In genomic region chr2:173182796-173183195, GRCm38 (mm10) we compare ENCODE assay signal across 24 mouse cellular contexts. TPM values are rescaled to one million over a fixed set of nuclear protein-coding genes. Genes with fewer than 3 reads are reported as not detected.
DNase-seq lines count a peak whose midpoint lies in the region; ATAC-seq and TF ChIP-seq lines count a peak whose summit lies in the region.
"Had no signal": no experiment of that assay in that cellular context is flagged by ENCODE, and none has a peak within 500 bp of the region (broad histone marks: within the 10 kb centered on the region; RNA-seq: fewer than 3 reads in every experiment).

No protein-coding gene starts in this region.

- H3K4me1 ChIP-seq in hindbrain, embryonic 10.5 days (replicated peaks): peaks cover 12% of the 10 kb centered on the region
- no peaks in the 10 kb centered on the region for H3K4me1 ChIP-seq in hindbrain, embryonic 13.5 days (replicated peaks)
- H3K4me1 ChIP-seq in kidney, postnatal 0 days (replicated peaks; ENCODE audit: insufficient read depth, low read length): no peaks in the 10 kb centered on the region
- H3K4me1 ChIP-seq in midbrain, embryonic 10.5 days: peaks cover 3% of the 10 kb centered on the region; the same call in 1 of the 2 replicates
- no peaks in the 10 kb centered on the region for H3K4me1 ChIP-seq in midbrain, embryonic 14.5 days (ENCODE audit: control insufficient read depth, insufficient read depth, low read length)
- H3K4me1 ChIP-seq: lung, embryonic 15.5 days; neural tube, embryonic 13.5 days had no signal

- H3K4me2 ChIP-seq in hindbrain, embryonic 13.5 days: no peak overlapping the region
- H3K4me2 ChIP-seq in kidney, postnatal 0 days (ENCODE audit: low read length): no peak overlapping the region
- H3K4me2 ChIP-seq in midbrain, embryonic 14.5 days (ENCODE audit: low read length): no peak overlapping the region
- H3K4me2 ChIP-seq: hindbrain, embryonic 14.5 days; limb, embryonic 15.5 days; lung, embryonic 15.5 days; neural tube, embryonic 13.5 days had no signal

- DNase-seq in hindbrain, embryonic 10.5 days (ENCODE audit: low spot score): no peak
- no peak for DNase-seq in kidney, postnatal 0 days (ENCODE audit: low spot score)
- no peak for DNase-seq in kidney, adult 11 months
- peak; percentile 9 for DNase-seq in midbrain, embryonic 10.5 days (ENCODE audit: low spot score)
- DNase-seq in midbrain, embryonic 14.5 days: no peak
- DNase-seq in retina, embryonic 14.5 days (ENCODE audit: low spot score): no peak
- DNase-seq: adrenal gland, postnatal 36 days; cerebellum, adult 9-10 months; gastrocnemius, postnatal 25 days; thymus, postnatal 36 days had no signal

- 0 out of 2 replicates have a peak, but pooled peaks have one; percentile 23 for TF ChIP-seq CTCF in kidney, postnatal 0 days (IDR thresholded peaks at IDR 0.05; ENCODE audit: low read depth)

- no peaks in the 10 kb centered on the region for H3K9me3 ChIP-seq in hindbrain, embryonic 10.5 days
- H3K9me3 ChIP-seq in hindbrain, embryonic 13.5 days: no peaks in the 10 kb centered on the region
- no peaks in the 10 kb centered on the region for H3K9me3 ChIP-seq in kidney, postnatal 0 days (replicated peaks; ENCODE audit: low read length)
- no peaks in the 10 kb centered on the region for H3K9me3 ChIP-seq in midbrain, embryonic 10.5 days (replicated peaks)
- H3K9me3 ChIP-seq in midbrain, embryonic 14.5 days (ENCODE audit: control insufficient read depth, low read length): no peaks in the 10 kb centered on the region
- H3K9me3 ChIP-seq: limb, embryonic 15.5 days; lung, embryonic 15.5 days; neural tube, embryonic 13.5 days had no signal

- 74% methylated on average over 7 of the region's 7 CpGs for WGBS in hindbrain, embryonic 10.5 days
- WGBS in hindbrain, embryonic 13.5 days: 85% methylated on average over 7 of the region's 7 CpGs
- 87% methylated on average over 7 of the region's 7 CpGs for WGBS in kidney, postnatal 0 days
- 77% methylated on average over 7 of the region's 7 CpGs for WGBS in midbrain, embryonic 10.5 days
- WGBS in midbrain, embryonic 14.5 days: 83% methylated on average over 7 of the region's 7 CpGs

- ATAC-seq in hindbrain, embryonic 13.5 days (ENCODE audit: low FRiP score): no peak
- ATAC-seq in kidney, postnatal 0 days (replicated peaks; ENCODE audit: low FRiP score, low read depth): no peak
- ATAC-seq in midbrain, embryonic 14.5 days (ENCODE audit: low FRiP score, low TSS enrichment): no peak
- ATAC-seq: forebrain, embryonic 16.5 days; midbrain, embryonic 16.5 days; Patski had no signal

- H3K4me3 ChIP-seq in hindbrain, embryonic 10.5 days: no peak overlapping the region
- H3K4me3 ChIP-seq in hindbrain, embryonic 13.5 days: no peak overlapping the region
- H3K4me3 ChIP-seq in kidney, postnatal 0 days (replicated peaks; ENCODE audit: low read depth, low read length): no peak overlapping the region
- no peak overlapping the region for H3K4me3 ChIP-seq in midbrain, embryonic 10.5 days
- H3K4me3 ChIP-seq in midbrain, embryonic 14.5 days (replicated peaks; ENCODE audit: low read depth, low read length): no peak overlapping the region
- H3K4me3 ChIP-seq: heart, adult 2 months; left cerebral cortex, adult 2 months; limb, embryonic 15.5 days; lung, embryonic 15.5 days; myocyte; neural tube, embryonic 13.5 days had no signal

- H3K36me3 ChIP-seq in hindbrain, embryonic 10.5 days: no peaks in the 10 kb centered on the region
- H3K36me3 ChIP-seq in hindbrain, embryonic 13.5 days: no peaks in the 10 kb centered on the region
- no peaks in the 10 kb centered on the region for H3K36me3 ChIP-seq in kidney, postnatal 0 days (ENCODE audit: insufficient read depth, low read length)
- H3K36me3 ChIP-seq in midbrain, embryonic 10.5 days: no peaks in the 10 kb centered on the region
- no peaks in the 10 kb centered on the region for H3K36me3 ChIP-seq in midbrain, embryonic 14.5 days (ENCODE audit: control insufficient read depth, insufficient read depth, low read length)
- H3K36me3 ChIP-seq: G1E; limb, embryonic 15.5 days; lung, embryonic 15.5 days; neural tube, embryonic 13.5 days had no signal

- no peak overlapping the region for H3K9ac ChIP-seq in hindbrain, embryonic 13.5 days
- H3K9ac ChIP-seq in kidney, postnatal 0 days (ENCODE audit: low read depth, low read length): no peak overlapping the region
- no peak overlapping the region for H3K9ac ChIP-seq in midbrain, embryonic 14.5 days (replicated peaks; ENCODE audit: low read length)
- H3K9ac ChIP-seq: hindbrain, embryonic 14.5 days; limb, embryonic 15.5 days; lung, embryonic 15.5 days; neural tube, embryonic 13.5 days had no signal

- 0 out of 2 replicates have a peak overlapping the region, but pooled peaks have one; percentile 50 for H3K27ac ChIP-seq in hindbrain, embryonic 10.5 days
- no peak overlapping the region for H3K27ac ChIP-seq in hindbrain, embryonic 13.5 days
- H3K27ac ChIP-seq in kidney, postnatal 0 days: no peak overlapping the region
- 0 out of 2 replicates have a peak overlapping the region, but pooled peaks have one; percentile 13 for H3K27ac ChIP-seq in midbrain, embryonic 10.5 days (replicated peaks)
- no peak overlapping the region for H3K27ac ChIP-seq in midbrain, embryonic 14.5 days (replicated peaks; ENCODE audit: low read depth, low read length)
- H3K27ac ChIP-seq: heart, adult 2 months; hindbrain, embryonic 14.5 days; left cerebral cortex, adult 2 months; limb, embryonic 15.5 days; lung, embryonic 15.5 days; neural tube, embryonic 13.5 days had no signal

- peaks cover 17% of the 10 kb centered on the region for H3K27me3 ChIP-seq in hindbrain, embryonic 10.5 days (ENCODE audit: insufficient read depth, poor library complexity, severe bottlenecking)
- H3K27me3 ChIP-seq in hindbrain, embryonic 13.5 days: peaks cover 39% of the 10 kb centered on the region
- no peaks in the 10 kb centered on the region for H3K27me3 ChIP-seq in kidney, postnatal 0 days (ENCODE audit: insufficient read depth, low read length)
- H3K27me3 ChIP-seq in midbrain, embryonic 10.5 days (ENCODE audit: low read depth, poor library complexity, severe bottlenecking): peaks cover 15% of the 10 kb centered on the region
- 0 out of 2 replicates have a peak, but pooled peaks cover 4% of the 10 kb centered on the region for H3K27me3 ChIP-seq in midbrain, embryonic 14.5 days (ENCODE audit: control insufficient read depth, insufficient read depth, low read length)

RNA-seq across cellular contexts. Expression of gene Pck1, which starts 29.9 kb away (rescaled TPM):
- polyA plus RNA-seq in hindbrain, embryonic 10.5 days (2016; fragmentation: Nextera tagmentation; extraction: Ambion mirVana): not detected in 2 replicates
- not detected in 2 replicates for polyA plus RNA-seq in hindbrain, embryonic 13.5 days (2015; fragmentation: Nextera tagmentation; extraction: Ambion mirVana)
- polyA plus RNA-seq in kidney, postnatal 0 days (2015; fragmentation: Nextera tagmentation; extraction: Ambion mirVana): 47.2 and 67.8 TPM in 2 replicates
- not detected in 2 replicates for polyA plus RNA-seq in midbrain, embryonic 10.5 days (2016; fragmentation: Nextera tagmentation; extraction: Ambion mirVana)
- polyA plus RNA-seq in midbrain, embryonic 14.5 days (2014; fragmentation: Nextera tagmentation; extraction: Ambion mirVana): not detected in 2 replicates
- polyA plus RNA-seq: forebrain, embryonic 16.5 days; G1E; heart, embryonic 14.5 days; hindbrain, embryonic 14.5 days; midbrain, embryonic 16.5 days; myocyte; neural tube, embryonic 13.5 days; Patski had no signal

RNA-seq across cellular contexts. Expression of gene Zbp1, which starts 35.9 kb away (rescaled TPM):
- 0.17 and 0.73 TPM in 2 replicates for polyA plus RNA-seq in hindbrain, embryonic 10.5 days (2016; fragmentation: Nextera tagmentation; extraction: Ambion mirVana)
- 0.16 and 0.29 TPM in 2 replicates for polyA plus RNA-seq in hindbrain, embryonic 13.5 days (2015; fragmentation: Nextera tagmentation; extraction: Ambion mirVana)
- 1.3 and 1.7 TPM in 2 replicates for polyA plus RNA-seq in kidney, postnatal 0 days (2015; fragmentation: Nextera tagmentation; extraction: Ambion mirVana)
- 0.28 and 0.43 TPM in 2 replicates for polyA plus RNA-seq in midbrain, embryonic 10.5 days (2016; fragmentation: Nextera tagmentation; extraction: Ambion mirVana)
- polyA plus RNA-seq in midbrain, embryonic 14.5 days (2014; fragmentation: Nextera tagmentation; extraction: Ambion mirVana): 1.7 TPM in 1 of 2 replicates, not detected in the other
- polyA plus RNA-seq: forebrain, embryonic 16.5 days; G1E; heart, embryonic 14.5 days; kidney, embryonic 14.5 days; midbrain, embryonic 16.5 days had no signal

Comparison
In these comparisons a context has a peak if more than half of its experiments do, and no peak if none do; other contexts are left out.
1. H3K27ac ChIP-seq: peak in hindbrain, embryonic 10.5 days (single experiment) and midbrain, embryonic 10.5 days (single experiment); none in hindbrain, embryonic 13.5 days (single experiment), kidney, postnatal 0 days (single experiment) and midbrain, embryonic 14.5 days (single experiment).
2. RNA of gene Pck1, which starts 29.9 kb away (polyA plus RNA-seq): 47.2 to 67.8 TPM in kidney, postnatal 0 days; not detected in hindbrain, embryonic 10.5 days, not detected in hindbrain, embryonic 13.5 days, not detected in midbrain, embryonic 10.5 days and not detected in midbrain, embryonic 14.5 days; every median in the first group is over 10 times any median in the second.